Mouse (Mus musculus): ENCODE measurements around the gene Adamtsl4.

- TF ChIP-seq CTCF (IDR thresholded peaks at IDR 0.05) (peak; percentile 25), POLR2A (IDR thresholded peaks at IDR 0.05; ENCODE audit: insufficient read depth, low read depth, low read length) (peak; percentile 43; the same call in 1 of the 2 replicates)
Measured at GRCm38 (mm10) chr3:95689171-95689915, 1.6 kb upstream of the Adamtsl4 start.
